Mouse (Mus musculus) brain, embryonic 14.5 days (tissue): ENCODE measurements around the gene Cdk5rap3.

Experiments
- CTCF ChIP-seq: fragments of 200-500 bp; IDR thresholded peaks from 2 replicates; pipeline ENCODE4 v1.5.1; 2012; ENCODE audit warnings: inconsistent platforms, mild to moderate bottlenecking, moderate library complexity, borderline replicate concordance; ENCODE audit not compliant: insufficient read depth, insufficient read length; ENCODE audit errors: extremely low read depth
- POLR2A ChIP-seq: fragments of 200-500 bp; IDR thresholded peaks from 2 replicates; pipeline ENCODE4 v1.6.1; 2012; ENCODE audit warnings: mild to moderate bottlenecking, inconsistent platforms, borderline replicate concordance; ENCODE audit not compliant: poor library complexity, insufficient read depth, insufficient read length, severe bottlenecking; ENCODE audit errors: extremely low read depth

- TF ChIP-seq CTCF = no peak
- no peak for TF ChIP-seq POLR2A
Observed at GRCm38 (mm10) chr11:96935872-96936650, 19.8 kb upstream of the Cdk5rap3 start.
